Mouse (Mus musculus): ENCODE data around the gene Hus1. TPM values are rescaled to one million over a fixed set of nuclear protein-coding genes. Genes with fewer than 3 reads are reported as not detected.

The Hus1 gene
- total RNA-seq (2021): 10 to 100 TPM; 13.0 to 14.3 TPM

DNA sequence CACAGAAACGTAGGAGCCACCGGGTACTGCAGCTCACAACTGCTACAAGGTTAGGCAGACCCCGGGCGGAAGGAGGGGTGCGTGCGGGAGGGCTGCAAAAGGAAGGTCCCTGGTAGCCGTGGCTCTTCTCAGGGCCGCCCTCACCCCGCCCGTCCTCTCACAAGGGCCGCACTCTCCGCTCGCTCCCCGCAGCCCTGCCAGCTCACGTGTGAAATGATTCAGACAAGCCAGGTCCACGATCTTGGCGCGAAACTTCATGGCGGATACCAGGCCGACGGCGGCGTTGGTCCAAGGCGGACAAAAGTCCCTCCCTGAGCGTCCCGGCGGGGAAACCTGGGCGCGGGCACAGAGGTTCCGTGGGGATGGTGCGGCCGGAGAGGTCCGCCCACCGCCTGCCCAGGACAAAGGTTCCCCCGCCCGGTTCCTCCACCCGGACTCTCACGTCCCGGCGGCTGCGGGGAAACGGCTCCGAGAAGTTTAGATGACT, at the start of gene Hus1:
Hus1 (minus strand) TSS at position 339 of the 487 bp plus-strand sequence.
- DNase-seq (ENCODE audit: extremely low spot score in 1 of 2, low spot score in 1 of 2): peak; percentile 72 to 75

- no peak for DNase-seq (ENCODE audit: extremely low spot score in 1 of 2, low spot score in 1 of 2)
Measured at GRCm38 (mm10) chr11:9060484-9060883, 49.5 kb upstream of the Hus1 start.

DNA sequence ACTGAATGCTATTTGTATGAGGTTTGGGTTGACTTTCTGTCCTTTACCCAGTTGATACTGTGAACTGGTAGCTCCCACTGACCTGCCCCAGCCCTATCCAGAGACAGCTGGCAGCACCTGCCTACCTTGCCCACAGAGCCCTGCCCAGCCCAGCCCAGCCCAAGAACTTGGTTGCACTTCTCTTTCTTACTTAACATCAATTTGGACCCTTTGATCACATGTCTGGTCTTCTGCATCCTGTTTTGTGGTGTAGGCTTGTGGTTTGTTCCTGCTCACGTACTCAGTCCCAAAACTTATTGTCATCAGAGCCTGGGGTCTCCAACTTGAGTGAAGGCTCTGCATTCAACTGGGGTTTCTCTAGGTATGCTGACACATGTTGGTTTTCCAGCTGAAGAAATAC, 49.0 kb upstream of the Hus1 start:
- no peak for DNase-seq (ENCODE audit: extremely low spot score in 1 of 2, low spot score in 1 of 2)

GRCm38 (mm10) chr11:9057711-9058110, 46.7 kb upstream of the Hus1 start:
- no peak for DNase-seq (ENCODE audit: extremely low spot score in 1 of 2, low spot score in 1 of 2)

- DNase-seq (ENCODE audit: extremely low spot score in 1 of 2, low spot score in 1 of 2): no peak
Measured at GRCm38 (mm10) chr11:9056937-9057336, 45.9 kb upstream of the Hus1 start.

DNA sequence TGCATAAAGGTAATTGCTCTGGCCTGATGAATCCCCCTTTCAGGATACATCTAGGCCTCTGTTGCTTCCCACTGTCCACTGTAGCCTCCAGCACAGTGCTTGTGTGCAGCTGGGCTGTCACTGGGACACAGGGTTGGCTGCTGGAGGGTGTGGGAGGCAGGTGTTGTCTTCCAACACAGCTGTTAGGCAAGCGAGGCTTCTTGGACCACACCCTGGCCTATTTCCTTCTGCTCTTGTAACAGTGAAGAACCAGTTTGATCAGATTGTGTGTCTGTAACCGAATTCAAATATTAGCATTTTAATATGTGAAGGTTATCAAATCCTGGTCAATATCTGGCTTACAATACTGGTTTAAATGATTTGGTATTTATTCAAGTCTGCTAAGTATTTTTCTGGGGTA, 40.9 kb upstream of the Hus1 start:
- DNase-seq (ENCODE audit: extremely low spot score in 1 of 2, low spot score in 1 of 2): no peak

GRCm38 (mm10) chr11:9050241-9050640, 39.2 kb upstream of the Hus1 start:
- DNase-seq (ENCODE audit: extremely low spot score in 1 of 2, low spot score in 1 of 2): no peak

DNA sequence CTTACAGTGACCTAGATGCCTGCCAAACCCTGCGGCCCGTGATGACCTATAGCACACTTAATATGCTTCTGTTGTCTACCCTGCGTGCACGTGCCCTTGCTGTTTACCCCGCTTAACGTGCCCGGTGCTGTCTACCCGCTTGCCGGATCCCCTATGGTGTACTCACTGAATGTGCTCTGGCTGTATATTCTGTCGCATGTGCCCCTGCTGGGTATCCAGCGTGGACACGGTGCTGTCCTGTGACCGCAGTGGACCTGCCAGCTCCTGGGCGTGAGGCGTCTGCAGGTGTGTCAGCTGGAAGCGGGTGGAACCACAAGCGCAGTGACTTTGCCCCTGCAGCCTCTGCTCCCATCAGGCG, 37.7 kb upstream of the Hus1 start, which contains the start of gene Sun3:
Sun3 (minus strand) TSS at position 289 of the 358 bp plus-strand sequence.
- peak in 1 of 2 experiments; percentile 15 for DNase-seq (ENCODE audit: extremely low spot score in 1 of 2, low spot score in 1 of 2)

DNA sequence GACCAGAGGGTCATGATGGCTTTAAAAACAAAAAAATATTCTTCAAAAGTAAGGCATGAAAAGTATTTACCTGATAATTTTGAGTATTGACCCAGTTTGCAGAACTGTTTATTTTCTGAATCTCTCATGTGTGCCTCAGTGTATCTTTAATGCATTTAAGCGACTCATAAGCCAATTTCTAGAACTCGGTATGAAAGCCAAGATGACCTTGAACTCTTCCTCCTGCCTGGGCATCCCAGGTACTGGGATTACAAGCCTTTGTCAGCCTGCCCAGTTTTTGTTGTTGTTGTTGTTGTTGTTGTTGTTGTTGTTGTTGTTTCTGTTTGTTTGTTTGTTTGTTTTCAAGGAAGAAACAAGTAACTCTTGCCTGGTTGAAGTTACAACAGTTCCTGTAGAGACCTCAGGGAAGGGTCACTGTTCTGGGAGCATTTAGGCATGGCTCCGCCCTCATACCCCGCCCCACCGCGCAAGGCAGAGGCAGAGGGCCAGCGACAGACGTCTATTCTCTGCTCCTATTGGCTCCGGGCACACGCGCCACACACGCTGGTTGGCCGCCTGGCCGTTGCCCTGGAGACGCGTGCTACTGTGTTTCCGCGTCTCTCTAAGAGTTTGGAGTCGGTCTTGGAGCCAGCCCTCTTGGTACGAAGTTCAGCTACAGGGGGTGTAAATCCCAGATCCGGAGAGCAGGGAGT, 37.2 kb upstream of the Hus1 start, which contains the start of gene Gm11992:
Gm11992 (plus strand) TSS at position 584 of the 692 bp plus-strand sequence.
- DNase-seq (ENCODE audit: extremely low spot score in 1 of 2, low spot score in 1 of 2): peak; percentile 59 to 66

DNA sequence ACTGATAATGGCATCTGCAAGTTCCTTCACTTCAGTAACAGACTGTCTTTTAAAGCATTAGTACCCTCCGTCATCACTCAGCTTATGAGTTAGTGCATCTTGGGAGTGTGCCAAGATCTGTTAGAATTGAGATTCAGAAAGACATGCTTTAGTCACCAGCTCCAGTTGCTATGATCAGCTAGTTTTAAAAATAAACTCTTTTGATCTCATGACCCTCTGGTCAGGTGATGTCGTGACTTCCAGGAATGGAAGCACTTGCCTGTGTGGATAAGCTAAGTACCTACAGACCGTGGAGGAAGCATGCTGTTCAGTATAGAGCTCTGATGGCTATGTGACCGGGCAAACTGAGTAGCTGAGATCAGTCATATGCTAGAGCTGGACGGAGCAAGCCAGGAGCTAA, 36.1 kb upstream of the Hus1 start:
- no peak for DNase-seq (ENCODE audit: extremely low spot score in 1 of 2, low spot score in 1 of 2)

GRCm38 (mm10) chr11:9046546-9046945, 35.6 kb upstream of the Hus1 start:
- DNase-seq (ENCODE audit: extremely low spot score in 1 of 2, low spot score in 1 of 2): no peak

GRCm38 (mm10) chr11:9031530-9031929, 20.5 kb upstream of the Hus1 start:
- no peak for DNase-seq (ENCODE audit: extremely low spot score in 1 of 2, low spot score in 1 of 2)

DNA sequence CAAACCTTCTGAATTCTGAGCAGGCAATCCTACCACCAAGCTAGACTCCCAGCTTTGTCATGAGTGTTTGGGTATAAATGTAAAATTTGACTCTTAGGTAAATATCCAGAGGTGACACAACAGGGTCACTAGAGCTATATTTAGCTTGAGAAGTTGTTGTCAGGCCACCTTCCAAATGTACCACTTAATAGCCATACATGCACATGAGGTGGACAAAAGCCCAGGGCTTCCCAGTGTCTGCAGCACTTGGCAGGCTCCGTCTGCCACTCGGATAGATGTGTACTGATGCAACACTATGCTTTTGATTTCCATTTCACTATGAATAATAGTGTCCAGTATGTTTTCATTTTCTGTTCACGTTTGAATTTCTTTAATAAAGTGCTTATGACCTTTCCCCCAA, 14.2 kb upstream of the Hus1 start:
- DNase-seq (ENCODE audit: extremely low spot score in 1 of 2, low spot score in 1 of 2): no peak

- DNase-seq (ENCODE audit: extremely low spot score in 1 of 2, low spot score in 1 of 2): no peak
Measured at GRCm38 (mm10) chr11:9024782-9025181, 13.8 kb upstream of the Hus1 start.

GRCm38 (mm10) chr11:9020207-9020606, 9.2 kb upstream of the Hus1 start:
- no peak for DNase-seq (ENCODE audit: extremely low spot score in 1 of 2, low spot score in 1 of 2)

DNA sequence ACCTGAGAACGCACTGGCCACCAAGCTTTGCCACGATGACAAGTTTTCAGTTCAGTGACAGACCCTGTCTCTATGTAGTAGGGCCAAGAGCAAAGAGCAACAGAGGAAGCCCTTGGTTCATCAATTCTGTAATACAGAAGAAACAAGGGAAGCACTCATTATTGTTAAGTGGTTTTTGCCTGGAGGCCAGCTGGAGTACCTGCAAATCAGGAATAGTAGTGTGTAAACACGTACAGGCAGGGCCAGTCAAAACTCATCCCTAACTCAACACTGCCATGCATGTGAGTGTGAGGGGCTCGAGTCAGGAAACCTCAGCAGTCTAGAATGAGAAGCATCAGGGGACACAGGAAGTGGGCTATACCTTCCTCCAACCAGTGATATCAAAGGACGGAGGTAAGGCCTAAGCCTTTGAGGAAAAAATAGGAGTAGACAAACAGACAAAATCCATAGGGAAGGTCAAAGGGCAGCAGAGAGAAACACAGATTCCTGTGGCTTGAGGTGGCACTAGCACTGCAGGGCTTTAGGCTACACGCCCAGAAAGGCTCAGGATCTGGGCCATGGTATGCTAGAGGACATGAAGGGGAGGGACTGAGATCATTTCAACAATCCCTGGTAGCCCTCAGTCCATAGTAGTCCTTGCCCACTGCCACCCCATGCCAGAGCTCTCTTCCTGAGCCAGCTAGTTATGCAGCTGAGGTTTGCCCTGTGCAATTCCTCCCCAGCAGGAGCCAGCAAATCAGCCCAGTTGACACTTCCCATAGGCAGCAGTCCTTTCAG, 7.7 kb upstream of the Hus1 start:
- no peak for DNase-seq (ENCODE audit: extremely low spot score in 1 of 2, low spot score in 1 of 2)

DNA sequence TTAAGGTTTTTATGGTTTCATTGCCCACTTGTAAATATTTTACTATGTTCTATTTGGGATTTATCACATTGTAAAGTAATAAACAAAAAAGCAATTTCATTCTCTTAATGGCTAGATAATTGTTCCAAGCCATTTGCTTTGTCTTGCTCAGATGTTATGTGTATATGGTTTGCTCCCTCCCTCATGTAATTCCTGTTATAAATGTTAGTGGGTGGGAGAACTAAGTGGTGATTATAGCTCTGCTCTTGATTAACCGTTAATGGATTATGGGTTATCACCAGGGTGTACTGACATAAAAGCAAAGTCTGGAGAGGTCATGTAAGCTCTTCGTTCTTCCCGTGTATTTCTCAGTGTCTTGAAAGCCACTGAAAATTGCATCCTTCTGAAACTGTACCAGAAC, 3.7 kb upstream of the Hus1 start:
- DNase-seq (ENCODE audit: extremely low spot score in 1 of 2, low spot score in 1 of 2): no peak

GRCm38 (mm10) chr11:9011348-9011747, 357 bp upstream of the Hus1 start:
- DNase-seq (ENCODE audit: extremely low spot score in 1 of 2, low spot score in 1 of 2): no peak

DNA sequence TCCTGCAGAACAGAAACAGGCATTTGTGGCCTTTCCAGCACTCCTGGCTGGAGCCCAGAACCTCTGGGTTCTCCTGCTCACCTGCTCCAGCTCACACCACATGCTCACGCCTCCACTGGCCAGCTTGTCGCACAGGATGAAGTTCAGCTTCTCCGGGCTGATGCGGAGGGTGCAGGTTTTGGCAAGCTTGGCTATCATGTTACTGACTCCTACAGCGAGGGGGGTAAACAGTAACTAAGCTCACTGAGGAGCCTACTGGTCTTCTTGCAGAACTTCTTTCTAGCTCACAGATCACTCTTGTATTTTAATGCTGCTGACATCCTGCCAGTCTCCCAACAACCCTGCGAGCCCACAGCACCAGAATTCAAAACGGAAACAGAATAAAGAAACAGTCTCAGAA, 575 bp downstream of the Hus1 start:
- peak in 1 of 2 experiments; percentile 9 for DNase-seq (ENCODE audit: extremely low spot score in 1 of 2, low spot score in 1 of 2)

GRCm38 (mm10) chr11:9008761-9009160, 2.2 kb downstream of the Hus1 start:
- no peak for DNase-seq (ENCODE audit: extremely low spot score in 1 of 2, low spot score in 1 of 2)

DNA sequence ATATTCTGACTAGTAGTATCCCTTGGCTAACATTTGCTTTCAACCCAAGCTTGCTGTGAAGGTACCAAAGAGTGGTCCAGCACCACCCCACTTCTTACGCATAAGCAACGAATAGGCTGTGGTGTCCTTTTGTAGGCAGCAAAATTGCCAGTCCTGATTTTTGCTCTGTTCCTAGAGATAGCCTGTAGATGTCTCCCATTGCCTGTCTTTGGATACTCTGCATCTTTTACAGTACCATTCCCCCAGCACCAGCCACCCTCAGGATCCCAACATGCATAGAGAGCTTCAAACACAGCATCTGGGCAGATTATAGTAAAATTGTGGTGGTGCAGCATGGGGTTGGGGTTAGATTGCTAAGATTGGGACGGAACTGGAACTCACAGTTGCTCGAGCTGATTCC, 22.9 kb downstream of the Hus1 start:
- no peak for DNase-seq (ENCODE audit: extremely low spot score in 1 of 2, low spot score in 1 of 2)

GRCm38 (mm10) chr11:8986058-8986457, 24.9 kb downstream of the Hus1 start:
- DNase-seq (ENCODE audit: extremely low spot score in 1 of 2, low spot score in 1 of 2): no peak

Measured in layer of hippocampus, postnatal 25 days (tissue).